Mouse (Mus musculus) kidney, adult 2 months (tissue): ENCODE measurements around the gene Insrr.

Experiments
- CTCF ChIP-seq: fragments of 200-500 bp; conservative IDR thresholded peaks from 2 replicates; pipeline ENCODE4 v1.5.1; 2011; ENCODE audit warnings: low read depth, mild to moderate bottlenecking, control low read depth, low read length, moderate library complexity, mixed read lengths; ENCODE audit not compliant: insufficient read depth, insufficient read length
- POLR2A ChIP-seq: fragments of 200-500 bp; IDR thresholded peaks from one replicate; pipeline ENCODE4 v1.6.1; 2011; ENCODE audit warnings: low read depth, low read length, control low read depth

GRCm38 (mm10) chr3:87840858-87841257 lies 44.1 kb downstream of the Insrr start:
- TF ChIP-seq CTCF (no peak), POLR2A (no peak)
